Mouse (Mus musculus): ENCODE results near the gene Rcl1. TPM values are rescaled to one million over a fixed set of nuclear protein-coding genes. Genes with fewer than 3 reads are reported as not detected.

Rcl1 gene
- total and polyA plus RNA-seq, 2 experiments from 2014 or later, result 2.3 to 9.6 TPM

- Histone ChIP-seq H3K9ac (replicated peaks; ENCODE audit: low read depth, low read length) (no peak overlapping the region), H3K27me3 (ENCODE audit: control insufficient read depth, insufficient read depth, low read length) (no peaks in the 10 kb centered on the region), H3K4me1 (ENCODE audit: control insufficient read depth, insufficient read depth) (no peaks in the 10 kb centered on the region), H3K9me3 (replicated peaks; ENCODE audit: control insufficient read depth, low read length) (no peaks in the 10 kb centered on the region), H3K4me3 (ENCODE audit: low read depth, low read length) (no peak overlapping the region), H3K36me3 (replicated peaks; ENCODE audit: control insufficient read depth, insufficient read depth, low read length) (no peaks in the 10 kb centered on the region), H3K4me2 (ENCODE audit: low read depth, low read length) (no peak overlapping the region), H3K27ac (ENCODE audit: low read depth) (no peak overlapping the region)
- ATAC-seq (ENCODE audit: insufficient read depth, low read depth) (no peak), DNase-seq (ENCODE audit: low spot score) (no peak)
- 56% methylated on average over 7 of the region's 7 CpGs for WGBS
- TF ChIP-seq CTCF (IDR thresholded peaks at IDR 0.05; ENCODE audit: low read depth) (no peak), EP300 (IDR thresholded peaks at IDR 0.05; ENCODE audit: low read depth) (no peak)
Observed at GRCm38 (mm10) chr19:29185122-29185521, 83.9 kb downstream of the Rcl1 start.

- H3K9ac ChIP-seq (replicated peaks; ENCODE audit: low read depth, low read length), result no peak overlapping the region
- H3K4me3 ChIP-seq (ENCODE audit: low read depth, low read length), result no peak overlapping the region
- no peaks in the 10 kb centered on the region for H3K4me1 ChIP-seq (ENCODE audit: control insufficient read depth, insufficient read depth)
- no peaks in the 10 kb centered on the region for H3K27me3 ChIP-seq (ENCODE audit: control insufficient read depth, insufficient read depth, low read length)
- no peak for TF ChIP-seq CTCF (IDR thresholded peaks at IDR 0.05; ENCODE audit: low read depth)
- TF ChIP-seq EP300 (IDR thresholded peaks at IDR 0.05; ENCODE audit: low read depth), result no peak
- WGBS, result 58% methylated on average over 9 of the region's 9 CpGs
- ATAC-seq (ENCODE audit: insufficient read depth, low read depth) (no peak), DNase-seq (ENCODE audit: low spot score) (no peak)
- H3K4me2 ChIP-seq (ENCODE audit: low read depth, low read length), result no peak overlapping the region
- no peak overlapping the region for H3K27ac ChIP-seq (ENCODE audit: low read depth)
- H3K9me3 ChIP-seq (replicated peaks; ENCODE audit: control insufficient read depth, low read length), result no peaks in the 10 kb centered on the region
- no peaks in the 10 kb centered on the region for H3K36me3 ChIP-seq (replicated peaks; ENCODE audit: control insufficient read depth, insufficient read depth, low read length)
Observed at GRCm38 (mm10) chr19:29185552-29186232, 84.5 kb downstream of the Rcl1 start.

- ATAC-seq (ENCODE audit: insufficient read depth, low read depth) (no peak), DNase-seq (ENCODE audit: low spot score) (no peak)
- Histone ChIP-seq H3K4me2 (ENCODE audit: low read depth, low read length) (no peak overlapping the region), H3K4me3 (ENCODE audit: low read depth, low read length) (no peak overlapping the region), H3K4me1 (ENCODE audit: control insufficient read depth, insufficient read depth) (no peaks in the 10 kb centered on the region), H3K9ac (replicated peaks; ENCODE audit: low read depth, low read length) (no peak overlapping the region), H3K27ac (ENCODE audit: low read depth) (no peak overlapping the region), H3K27me3 (ENCODE audit: control insufficient read depth, insufficient read depth, low read length) (no peaks in the 10 kb centered on the region), H3K36me3 (replicated peaks; ENCODE audit: control insufficient read depth, insufficient read depth, low read length) (no peaks in the 10 kb centered on the region), H3K9me3 (replicated peaks; ENCODE audit: control insufficient read depth, low read length) (no peaks in the 10 kb centered on the region)
- WGBS, result 81% methylated on average over 2 of the region's 2 CpGs
- TF ChIP-seq CTCF (IDR thresholded peaks at IDR 0.05; ENCODE audit: low read depth) (no peak), EP300 (IDR thresholded peaks at IDR 0.05; ENCODE audit: low read depth) (no peak)
Observed at GRCm38 (mm10) chr19:29188879-29189278, 87.7 kb downstream of the Rcl1 start.

MicroRNAs within 50 kb of the gene (microRNA counts, 519-probe panel; counts per million panel counts)
- 3,413 counts per million, percentile 39 among the panel's probes with 10 or more counts for microRNA mmu-miR-101b

Small RNAs within 50 kb of the gene (microRNA-seq; reads per million reads assigned to microRNA genes)
- 1,699 reads per million, percentile 84 among the genes with 10 or more reads in this experiment for gene Mir101b

Other genes starting within 250 kb of the Rcl1 start
- 8.8 and 13.0 TPM in 2 replicates for gene Plpp6, start 137.4 kb upstream of the Rcl1 start, total RNA-seq (2014; rRNA removed; ENCODE audit: low replicate concordance)
- gene Plpp6, start 137.4 kb upstream of the Rcl1 start, polyA plus RNA-seq (2015; fragmentation: Nextera tagmentation; extraction: Ambion mirVana), result 4.4 and 5.5 TPM in 2 replicates
- gene 4430402I18Rik, start 133.6 kb upstream of the Rcl1 start, total RNA-seq (2014; rRNA removed; ENCODE audit: low replicate concordance), result 3.1 and 24.2 TPM in 2 replicates
- gene 4430402I18Rik, start 133.6 kb upstream of the Rcl1 start, polyA plus RNA-seq (2015; fragmentation: Nextera tagmentation; extraction: Ambion mirVana), result 19.1 and 28.4 TPM in 2 replicates
- gene Cdc37l1, start 111.0 kb upstream of the Rcl1 start, total RNA-seq (2014; rRNA removed; ENCODE audit: low replicate concordance), result 90.6 and 98.7 TPM in 2 replicates
- gene Cdc37l1, start 111.0 kb upstream of the Rcl1 start, polyA plus RNA-seq (2015; fragmentation: Nextera tagmentation; extraction: Ambion mirVana), result 44.0 and 50.3 TPM in 2 replicates
- gene Ak3, start 53.4 kb upstream of the Rcl1 start, total RNA-seq (2014; rRNA removed; ENCODE audit: low replicate concordance), result 74.3 and 97.5 TPM in 2 replicates
- gene Ak3, start 53.4 kb upstream of the Rcl1 start, polyA plus RNA-seq (2015; fragmentation: Nextera tagmentation; extraction: Ambion mirVana), result 87.4 and 88.3 TPM in 2 replicates
- 11.5 and 11.6 TPM in 2 replicates for gene Jak2, start 150.5 kb downstream of the Rcl1 start, total RNA-seq (2014; rRNA removed; ENCODE audit: low replicate concordance)
- gene Jak2, start 150.5 kb downstream of the Rcl1 start, polyA plus RNA-seq (2015; fragmentation: Nextera tagmentation; extraction: Ambion mirVana), result 4.4 and 5.2 TPM in 2 replicates
- 3.0 and 5.6 TPM in 2 replicates for gene Insl6, start 224.0 kb downstream of the Rcl1 start, total RNA-seq (2014; rRNA removed; ENCODE audit: low replicate concordance)
- gene Insl6, start 224.0 kb downstream of the Rcl1 start, polyA plus RNA-seq (2015; fragmentation: Nextera tagmentation; extraction: Ambion mirVana), result 3.0 and 3.3 TPM in 2 replicates
- 1.1 TPM in 1 of 2 replicates, not detected in the other for gene Rln1, start 233.3 kb downstream of the Rcl1 start, total RNA-seq (2014; rRNA removed; ENCODE audit: low replicate concordance)
- gene Rln1, start 233.3 kb downstream of the Rcl1 start, polyA plus RNA-seq (2015; fragmentation: Nextera tagmentation; extraction: Ambion mirVana), result 0.31 TPM in 1 of 2 replicates, not detected in the other